Mouse (Mus musculus) megakaryocyte progenitor cell, adult 5-6 weeks (primary cell): ENCODE results near the gene Lmod2. TPM values are rescaled to one million over a fixed set of nuclear protein-coding genes. Genes with fewer than 3 reads are reported as not detected.

Experiments
- ATAC-seq: replicated peaks from 2 replicates; pipeline ENCODE4 v1.8.0; 2016; ENCODE audit warnings: mild to moderate bottlenecking, moderate TSS enrichment, inconsistent platforms; ENCODE audit not compliant: poor library complexity
- total RNA-seq, 2 experiments: library from RNA; stranded (forward) in 1 of 2; stranded (reverse) in 1 of 2; fragments of 157-497, 149-512 nt in 1 of 2; fragments of 200-1000 nt in 1 of 2; gene quantifications; 2 replicates each; pipeline versions ENCODE4 v1.2.3 to v1.2.4; 2015 to 2017

Lmod2 gene
- total RNA-seq (2015): not detected in 2 replicates
- total RNA-seq (2017): not detected in 2 replicates

DNA sequence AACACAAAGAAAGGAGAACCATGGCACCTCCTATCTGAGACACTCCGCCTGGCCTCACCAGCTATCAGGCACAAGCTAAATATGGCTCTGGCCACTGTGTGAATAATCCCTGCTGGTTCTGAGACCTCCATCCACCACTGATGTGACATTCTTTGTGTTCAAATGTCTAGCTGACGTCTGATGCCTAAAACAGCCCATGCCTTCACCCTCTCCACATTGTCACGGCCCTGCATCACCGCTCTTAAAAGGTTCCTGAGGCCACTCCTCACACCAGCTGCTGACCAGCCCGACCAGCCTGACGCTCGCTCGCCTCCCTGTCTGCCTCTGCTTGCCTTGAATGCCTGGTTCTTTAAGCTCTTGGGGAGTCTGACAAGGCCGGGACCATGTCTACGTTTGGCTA, at the start of gene Lmod2:
Gene Lmod2, plus strand, starts transcription at position 263 of the 400 bp plus-strand sequence.
- ATAC-seq: no peak

DNA sequence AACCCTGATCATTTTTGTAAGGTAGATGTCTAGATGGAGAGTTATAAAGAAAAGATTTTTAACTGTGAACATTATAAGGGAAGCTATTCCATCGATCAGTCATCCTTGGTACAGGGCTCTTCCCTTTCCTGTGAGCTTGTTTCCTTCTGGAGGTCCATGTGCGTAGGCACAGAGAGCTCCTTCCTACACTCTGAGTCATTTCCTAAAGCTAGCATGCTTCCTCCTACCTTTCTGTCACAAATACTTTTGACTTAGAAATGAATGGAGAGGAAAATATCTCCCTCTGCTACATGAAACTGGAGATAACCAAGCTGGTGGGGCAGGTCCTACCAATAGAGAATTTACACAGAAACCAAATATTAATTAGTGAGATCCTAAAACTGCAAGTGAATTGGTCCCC, 47.8 kb upstream of the Lmod2 start:
- ATAC-seq: no peak

DNA sequence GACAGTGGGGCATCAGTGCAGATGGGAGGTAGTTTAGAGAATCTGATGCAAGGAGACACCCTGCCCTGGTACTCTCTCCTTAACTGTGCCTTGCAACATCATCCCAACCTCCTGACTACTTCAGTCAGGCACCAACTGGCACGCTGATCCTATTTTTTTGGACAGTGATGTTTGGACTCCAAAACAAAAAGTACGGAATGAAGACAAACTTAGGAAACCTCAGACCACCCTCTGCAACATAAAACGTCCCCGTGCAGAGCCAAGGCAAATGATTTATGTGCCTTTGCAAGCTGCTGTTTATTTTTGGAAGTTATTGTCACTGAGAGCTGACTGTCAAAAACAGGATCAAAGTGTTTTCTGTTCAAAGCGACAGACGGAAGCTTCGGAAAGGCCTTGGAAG, 45.5 kb upstream of the Lmod2 start:
- ATAC-seq: no peak

DNA sequence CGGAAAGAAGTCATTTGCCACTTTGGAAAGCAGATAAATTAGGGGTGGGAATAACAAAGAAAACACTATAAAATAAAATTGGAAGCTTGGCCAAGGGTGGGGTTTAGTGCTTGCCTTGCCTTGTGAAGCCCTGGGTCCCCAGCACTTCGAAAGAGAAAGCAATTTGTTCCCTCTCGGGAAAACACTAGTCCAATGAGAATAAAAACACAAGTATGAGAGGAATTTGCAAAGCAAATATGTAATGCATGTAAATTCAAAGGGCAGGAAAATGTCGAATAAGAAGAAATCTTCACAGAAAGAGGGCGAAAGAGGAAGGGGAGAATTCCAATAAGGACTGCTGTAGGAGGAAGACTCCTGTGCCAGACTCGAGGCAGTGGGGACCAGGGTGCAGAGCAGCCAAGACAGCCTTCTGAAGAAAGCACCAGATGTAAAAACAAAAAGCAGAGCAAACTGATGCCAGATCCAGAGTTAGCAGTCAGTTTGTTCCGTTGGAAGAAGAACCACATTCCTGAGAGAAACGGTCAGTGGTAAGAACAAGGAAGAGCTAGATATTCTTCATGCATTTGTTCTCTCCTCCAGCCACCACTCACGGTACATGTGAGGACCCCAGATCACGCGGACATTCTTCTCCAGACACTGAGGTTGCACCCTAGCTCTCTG, 43.0 kb upstream of the Lmod2 start:
- no peak for ATAC-seq

DNA sequence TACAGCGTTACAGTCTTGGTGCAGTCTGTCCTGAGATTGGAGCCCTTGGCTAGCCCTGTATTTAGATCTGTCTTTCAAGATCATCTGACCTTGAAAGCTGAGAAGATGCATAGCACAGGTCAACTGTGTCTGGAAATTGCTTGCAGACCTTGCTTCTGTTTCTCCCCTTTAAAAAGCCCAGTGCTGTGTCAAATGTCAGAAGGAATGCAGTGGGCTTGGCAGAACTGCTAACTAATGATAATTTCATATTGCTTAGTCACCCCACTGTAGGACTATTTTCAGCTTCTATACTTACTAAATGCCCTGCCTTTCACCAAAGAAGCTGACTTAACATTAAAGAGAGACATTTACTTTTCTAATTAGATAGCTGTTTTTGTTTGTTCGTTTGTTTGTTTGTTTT, 42.1 kb upstream of the Lmod2 start:
- no peak for ATAC-seq

DNA sequence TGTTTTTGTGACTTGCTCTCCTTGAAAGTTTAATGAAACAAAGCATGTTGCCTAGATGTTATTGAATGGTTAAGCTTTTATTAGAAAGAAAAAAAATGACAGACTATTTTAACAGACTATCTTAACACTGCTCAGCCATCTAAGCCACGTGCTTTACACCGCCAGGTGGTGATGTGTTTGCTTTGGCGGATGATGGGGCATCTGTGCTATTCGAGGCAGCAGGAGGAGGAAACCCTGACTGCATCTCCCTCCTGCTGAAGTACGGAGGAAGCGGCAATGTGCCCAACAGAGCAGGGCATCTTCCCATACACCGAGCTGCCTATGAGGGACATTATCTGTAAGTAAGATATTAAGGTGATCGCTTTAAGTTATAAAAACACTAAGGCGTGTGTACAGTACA, 33.5 kb upstream of the Lmod2 start:
- no peak for ATAC-seq

DNA sequence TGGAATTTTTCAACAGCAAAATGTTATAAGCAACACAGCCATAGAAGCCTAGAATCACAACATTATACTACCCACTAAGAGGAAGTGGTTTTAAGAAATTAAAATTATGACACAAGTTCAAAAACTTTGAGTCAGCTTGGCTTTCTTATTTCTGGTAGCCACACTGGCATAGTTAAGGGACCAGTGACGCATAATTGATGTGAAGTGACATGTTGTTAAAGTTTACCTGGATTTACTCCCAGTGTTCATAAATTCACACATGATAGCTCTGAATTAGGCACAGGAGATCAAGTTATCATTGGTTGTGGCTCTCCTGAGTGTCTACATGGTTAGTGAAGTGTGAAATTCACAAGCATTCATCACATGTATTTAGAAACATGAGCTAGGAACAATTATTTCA, 32.7 kb upstream of the Lmod2 start:
- ATAC-seq: no peak

DNA sequence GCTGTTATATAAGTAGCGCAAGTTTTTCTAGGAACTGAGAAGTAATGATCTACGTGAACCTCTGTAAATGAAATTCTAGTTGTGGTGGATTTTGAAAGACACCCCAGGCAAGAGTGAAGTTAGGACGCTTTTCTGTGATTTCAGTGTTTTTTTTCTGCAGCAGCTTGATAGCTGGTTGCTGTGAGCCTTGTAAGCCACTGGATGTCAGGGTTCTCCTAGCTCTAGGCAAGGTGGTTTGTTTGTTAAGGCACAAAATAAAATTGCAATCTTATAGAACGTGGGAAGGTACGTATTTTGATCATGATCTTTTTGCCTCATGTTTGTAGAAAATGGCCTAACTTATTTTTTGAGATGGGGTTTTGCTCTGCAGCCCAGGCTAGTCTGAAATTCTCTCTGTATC, 28.6 kb upstream of the Lmod2 start:
- ATAC-seq: no peak

DNA sequence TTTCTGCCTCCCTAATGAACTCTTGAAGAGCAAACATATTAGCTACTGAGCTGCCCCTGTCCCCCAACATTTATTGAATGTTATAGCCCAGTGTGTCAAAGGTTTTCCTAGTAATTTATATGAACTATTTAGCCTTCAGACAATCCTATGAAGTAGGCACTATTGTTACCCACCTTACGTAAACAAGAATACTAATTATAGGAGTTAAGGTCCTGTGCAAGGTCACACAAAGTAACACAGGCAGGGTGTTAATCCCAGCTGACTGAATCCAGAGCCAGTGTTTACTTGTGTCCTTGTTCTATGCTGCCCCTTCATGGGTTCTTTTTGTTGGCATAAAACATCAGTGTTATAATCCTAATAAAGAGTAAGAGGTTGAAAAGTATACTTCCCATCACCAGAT, 27.9 kb upstream of the Lmod2 start:
- no peak for ATAC-seq

DNA sequence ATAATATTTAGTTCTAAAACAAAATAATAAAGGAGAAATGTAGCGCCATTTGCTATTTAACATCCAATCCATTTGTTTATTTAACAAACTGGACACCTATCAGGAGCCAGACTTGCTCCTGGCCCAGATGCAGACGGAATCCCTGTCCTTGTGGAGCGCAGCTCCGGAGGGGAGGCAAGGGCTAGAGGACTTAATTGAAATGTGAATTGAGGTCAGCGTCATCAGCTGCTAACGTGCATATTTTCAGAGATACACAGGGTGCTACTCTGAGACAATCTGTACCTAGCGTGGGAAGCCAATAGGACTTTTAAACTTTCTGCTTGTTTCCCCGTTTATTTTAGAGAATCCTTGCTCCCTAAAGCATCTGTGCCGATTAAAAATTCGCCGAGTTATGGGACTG, 27.3 kb upstream of the Lmod2 start:
- ATAC-seq: no peak

DNA sequence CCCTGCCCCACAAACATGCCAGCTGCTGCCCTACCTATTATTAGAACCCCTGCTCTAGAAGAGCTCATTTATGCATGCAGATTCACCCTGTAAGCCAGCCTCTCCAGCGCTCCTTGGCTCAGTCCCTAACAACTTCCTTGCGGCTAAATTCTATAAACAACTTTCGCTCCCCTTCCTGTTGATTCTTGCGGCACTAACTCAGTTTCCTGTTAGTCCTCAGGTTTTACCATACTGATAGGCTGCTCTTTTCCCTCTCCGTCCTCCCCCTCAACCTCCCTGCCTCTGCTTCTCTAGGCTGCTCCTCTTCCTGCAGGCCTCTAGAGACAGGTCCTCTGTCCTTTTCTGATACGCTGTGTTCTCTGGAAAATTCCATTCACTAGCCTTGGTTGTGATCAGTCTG, 26.4 kb upstream of the Lmod2 start:
- ATAC-seq: no peak

DNA sequence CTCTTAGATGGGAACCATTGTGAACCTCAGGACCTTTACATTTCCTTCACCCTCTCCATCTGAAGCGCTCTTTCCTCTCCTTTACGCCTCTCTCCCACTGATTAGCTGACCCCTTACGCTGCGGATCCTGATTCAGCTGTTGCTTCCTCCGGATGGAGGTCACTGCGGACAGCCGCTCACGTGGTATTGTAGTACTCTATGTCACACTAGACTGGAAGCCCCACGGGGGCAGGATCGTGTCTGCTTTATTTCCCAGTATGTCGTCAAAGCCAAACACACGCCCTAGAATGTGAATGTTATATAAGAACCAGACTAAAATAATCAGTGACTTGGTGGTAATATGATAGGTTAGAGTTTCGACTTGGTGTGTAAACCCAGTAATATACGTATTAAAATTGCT, 25.1 kb upstream of the Lmod2 start:
- no peak for ATAC-seq

DNA sequence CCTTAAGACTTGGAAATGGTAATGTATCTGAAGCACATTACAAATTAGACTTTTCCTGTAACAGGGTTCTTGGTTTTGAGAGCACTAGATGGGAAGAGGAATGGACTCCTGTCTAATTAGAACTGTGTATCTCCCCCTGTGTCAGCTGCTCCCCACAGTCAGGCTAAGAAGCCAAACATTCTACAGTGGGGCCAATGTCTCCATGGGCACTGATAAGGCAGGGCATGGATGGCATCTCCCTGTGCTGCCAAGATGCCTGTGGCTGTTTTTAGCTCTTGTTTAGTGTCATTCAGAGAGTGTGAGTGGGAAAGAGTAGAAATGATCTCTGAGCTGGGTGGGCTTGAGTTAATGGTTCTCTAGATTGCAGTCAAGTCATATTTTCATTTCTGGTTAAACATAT, 24.2 kb upstream of the Lmod2 start:
- ATAC-seq: no peak

DNA sequence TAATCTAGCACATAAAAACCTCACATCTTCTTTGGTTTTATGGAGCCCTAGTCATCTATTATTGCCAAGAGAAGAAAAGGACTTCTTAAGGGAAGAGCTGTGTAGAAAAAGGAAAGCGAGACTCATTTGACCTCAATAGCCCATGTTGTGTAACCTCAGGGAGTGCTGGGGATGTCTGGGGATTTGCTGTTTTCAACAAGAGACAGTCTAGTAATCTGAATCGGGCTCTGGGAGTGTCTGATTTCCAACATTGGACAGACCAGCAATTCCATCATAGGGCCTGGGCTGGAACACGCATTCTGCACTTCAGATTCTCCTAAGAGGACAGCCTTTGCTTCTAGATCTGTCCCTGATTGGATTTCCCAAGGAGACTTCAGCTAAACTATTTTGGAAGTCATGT, 14.1 kb upstream of the Lmod2 start:
- no peak for ATAC-seq

DNA sequence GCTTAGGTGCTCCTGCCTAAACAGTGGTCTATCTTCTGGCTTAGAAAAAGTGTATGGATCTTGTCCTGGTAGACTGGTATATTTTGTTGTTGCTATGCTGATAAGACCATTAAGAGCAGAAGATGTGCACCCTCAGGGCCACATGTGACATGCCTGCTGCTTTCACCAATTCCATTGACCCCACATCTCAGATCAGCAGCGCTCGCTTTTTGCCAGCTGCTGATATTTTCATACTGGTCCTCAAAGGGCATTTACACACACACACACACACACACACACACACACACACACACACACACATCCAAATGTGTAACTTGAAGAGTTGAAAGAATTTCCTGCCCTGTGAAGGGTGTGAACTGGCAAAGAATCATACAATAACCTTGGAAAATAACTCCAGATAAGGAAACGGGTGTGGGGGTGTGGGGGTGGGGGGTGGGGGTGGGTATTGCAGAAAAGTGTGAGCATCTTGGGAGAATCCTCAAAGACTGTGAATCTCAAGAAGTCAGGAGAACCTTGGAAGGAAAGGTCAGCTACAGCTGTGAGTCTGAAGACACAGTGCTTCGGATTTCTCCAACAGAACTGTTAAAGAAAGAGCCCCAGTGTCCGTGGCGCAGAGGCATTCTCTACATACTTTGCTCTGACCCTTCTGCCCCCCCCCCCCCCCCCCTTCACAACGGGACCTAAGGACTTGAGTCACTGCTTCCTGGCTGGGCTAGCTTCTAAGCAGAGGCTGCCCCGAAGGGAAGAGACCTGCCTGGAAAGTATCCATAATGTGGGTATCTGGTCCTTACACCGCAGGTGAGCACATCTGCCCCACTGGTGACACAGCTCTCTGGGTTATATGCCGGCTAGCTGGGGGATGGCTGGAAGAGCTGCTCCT, 11.9 kb upstream of the Lmod2 start:
- ATAC-seq: no peak

DNA sequence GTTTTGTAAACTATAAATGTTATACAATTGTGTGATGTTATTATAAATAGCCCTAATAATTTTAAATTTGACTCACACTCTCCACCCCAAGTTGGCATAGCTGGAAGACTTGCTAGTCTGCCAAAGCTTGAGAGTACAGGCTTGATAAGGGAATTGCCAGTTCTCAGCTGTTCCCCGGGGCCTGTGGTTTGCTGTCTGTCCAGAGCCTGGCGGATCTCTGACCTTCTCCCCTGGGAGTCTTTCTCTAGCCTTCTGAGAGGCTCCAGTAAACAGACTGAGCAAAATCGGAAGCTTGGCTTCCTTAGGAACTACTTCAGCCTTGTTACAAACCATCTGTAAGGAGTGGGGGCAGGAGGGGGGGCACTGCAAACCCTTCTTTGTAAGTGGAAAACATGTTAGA, 10.7 kb upstream of the Lmod2 start:
- ATAC-seq: no peak

DNA sequence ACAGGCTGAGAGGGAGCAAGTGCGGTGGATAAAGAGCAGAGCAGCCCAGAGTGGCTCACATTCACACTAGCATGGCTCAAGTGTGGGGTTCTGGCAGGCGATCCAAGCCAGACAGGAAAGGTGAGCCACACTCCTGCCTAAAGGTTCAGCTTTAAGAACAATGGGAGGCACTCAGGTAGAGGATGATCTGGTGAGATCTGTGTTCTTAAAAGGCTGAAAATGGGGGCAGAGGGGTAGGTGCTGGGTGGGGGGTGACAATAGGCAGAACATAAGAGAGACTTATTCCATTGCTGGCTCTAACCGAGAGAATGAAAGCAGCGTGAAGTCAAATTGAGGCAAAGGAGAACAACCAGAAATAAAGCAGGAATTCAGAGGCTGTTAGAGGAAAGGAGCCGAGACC, 7.3 kb upstream of the Lmod2 start:
- ATAC-seq: no peak

DNA sequence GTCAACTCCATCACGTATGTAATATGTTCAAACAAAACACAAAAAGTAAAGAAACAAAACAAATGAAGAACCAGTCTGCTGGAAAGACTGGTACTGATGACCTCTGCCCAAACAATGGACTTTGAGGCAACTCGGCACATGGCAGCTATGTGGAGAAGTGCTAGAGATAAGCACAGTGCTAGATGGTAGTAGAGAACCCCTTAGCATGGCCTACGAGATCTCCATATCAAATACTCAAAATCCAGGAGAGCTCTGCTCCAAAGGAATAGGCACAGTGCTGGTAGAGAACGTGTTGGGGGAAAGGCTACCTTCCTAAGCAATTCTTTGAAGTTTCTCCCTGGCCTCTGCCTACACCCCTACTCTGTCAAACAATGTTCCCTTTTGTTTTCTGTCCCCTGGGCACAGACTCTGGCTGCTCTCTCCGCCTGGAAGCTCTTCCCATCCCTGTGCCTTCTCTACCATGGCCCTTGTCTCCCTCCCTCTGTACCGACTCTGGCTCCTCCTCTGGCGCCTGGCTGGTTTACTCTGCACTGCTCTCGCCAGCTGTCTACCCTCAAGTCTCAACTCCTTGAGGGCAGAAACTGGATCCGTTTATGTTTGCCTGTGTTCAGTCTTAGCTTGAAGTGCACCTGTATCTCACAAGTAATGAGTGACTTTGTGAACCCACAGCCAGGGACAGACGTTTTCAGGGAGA, 5.9 kb upstream of the Lmod2 start:
- no peak for ATAC-seq

DNA sequence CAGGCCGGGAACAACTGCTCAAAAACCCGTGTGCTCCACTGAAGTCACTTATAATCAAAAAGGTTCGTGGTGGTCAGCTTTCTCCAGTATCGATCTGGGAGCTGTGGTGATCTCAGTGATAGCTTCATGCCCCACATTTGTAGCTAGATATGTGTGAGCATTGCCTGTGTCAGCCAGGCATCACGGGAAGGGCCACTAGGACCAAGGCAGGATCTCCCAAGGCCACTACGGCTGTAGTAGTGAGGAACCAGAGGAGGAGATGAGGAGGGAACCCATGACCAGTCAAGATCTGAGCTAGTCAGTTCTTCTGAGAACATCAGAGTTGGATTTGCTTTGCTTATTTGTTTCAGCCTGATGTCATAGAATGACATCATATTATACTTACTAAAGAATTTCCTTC, 1.6 kb downstream of the Lmod2 start:
- no peak for ATAC-seq

DNA sequence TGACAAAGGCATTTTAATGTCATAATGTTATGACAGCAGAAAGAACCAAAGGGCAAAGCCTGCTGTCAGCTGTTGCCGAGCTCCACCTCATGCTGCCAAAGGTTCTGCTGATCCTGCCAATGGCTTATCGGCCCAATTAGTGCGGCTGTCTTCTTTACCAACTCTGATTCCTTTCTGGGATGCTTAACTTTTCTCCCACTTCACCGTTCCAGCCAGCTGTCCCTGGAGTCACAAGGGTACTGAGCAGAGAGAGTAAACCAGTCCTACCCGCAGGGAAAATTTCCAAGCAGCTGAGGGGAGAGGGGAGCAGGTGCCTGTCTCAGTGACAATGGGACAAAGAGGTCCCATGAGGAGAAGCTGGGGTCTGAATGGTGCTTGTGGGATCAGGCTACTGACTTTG, 2.1 kb downstream of the Lmod2 start:
- no peak for ATAC-seq

DNA sequence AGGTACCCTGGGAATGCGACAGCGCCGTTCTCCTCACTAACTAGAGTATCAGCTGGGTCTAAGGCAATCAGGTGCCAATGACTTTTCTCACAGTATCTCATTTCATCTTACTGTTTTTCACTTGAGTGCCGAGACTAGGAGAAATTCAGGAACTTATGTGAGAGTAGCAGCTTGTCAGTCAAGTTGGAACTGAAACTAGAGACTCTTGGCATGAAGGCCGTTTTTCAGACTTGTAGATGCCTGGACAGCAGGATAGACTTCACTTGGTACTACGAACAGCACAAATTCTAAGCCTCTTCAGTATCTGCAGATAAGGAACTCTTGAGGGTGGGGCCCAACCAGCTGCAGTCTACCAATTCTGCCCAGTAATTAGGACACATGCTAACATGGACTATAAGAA, 2.6 kb downstream of the Lmod2 start:
- peak; percentile 42; the same call in 1 of the 2 replicates for ATAC-seq

DNA sequence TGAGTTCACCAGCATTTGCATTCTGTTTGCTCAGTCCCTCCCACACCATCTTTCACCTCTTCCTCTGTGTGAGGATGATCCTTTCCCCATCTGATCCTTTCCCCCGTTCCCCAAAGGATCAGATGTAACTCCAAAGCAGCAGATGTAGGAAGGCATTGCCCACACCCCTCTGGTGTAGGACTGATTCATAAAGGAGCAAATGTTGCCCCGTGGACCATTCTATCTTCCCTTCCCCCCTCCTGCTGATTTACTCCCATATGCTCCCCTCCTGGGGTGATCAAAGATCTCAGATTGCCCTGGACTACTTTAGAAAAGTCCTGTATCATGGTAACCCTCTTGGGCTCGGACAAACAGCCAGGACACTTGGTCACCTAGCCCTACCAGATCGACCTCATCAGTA, 3.2 kb downstream of the Lmod2 start:
- no peak for ATAC-seq
